Mouse (Mus musculus) lung, postnatal 0 days (tissue): ENCODE measurements at regions not wholly inside any gene's neighbourhood (a gene's known extent, or its start where the extent isn't known, plus 50 kb on each side); places are given as distances from the start of the nearest gene placed in this dataset.

Experiments
- CTCF ChIP-seq: IDR thresholded peaks from 2 replicates; pipeline ENCODE4 v1.5.1; 2016; ENCODE audit warnings: antibody characterized with exemption, mild to moderate bottlenecking
- EP300 ChIP-seq: IDR thresholded peaks from 2 replicates; pipeline ENCODE4 v1.6.1; 2016; ENCODE audit warnings: antibody characterized with exemption, mild to moderate bottlenecking, control low read depth

- no peak for TF ChIP-seq CTCF
- no peak for TF ChIP-seq EP300
Observed at GRCm38 (mm10) chr15:62168522-62168921, 1245.7 kb upstream of the A1bg start.
